Mouse (Mus musculus) embryonic facial prominence, embryonic 11.5 days (tissue): ENCODE measurements around the gene Dgke. TPM values are rescaled to one million over a fixed set of nuclear protein-coding genes. Genes with fewer than 3 reads are reported as not detected.

ENCODE experiments used
- ATAC-seq: fragments of 200-750 bp; cut with Nextera tagmentation; replicated peaks from 2 replicates; pipeline ENCODE4 v1.8.0; 2017; ENCODE audit warnings: low read depth; ENCODE audit not compliant: insufficient number of reproducible peaks, low FRiP score, low TSS enrichment
- DNase-seq: peaks from one replicate; pipeline ENCODE4 v3.0.0-alpha.2; 2015; ENCODE audit warnings: low spot score
- H3K27ac ChIP-seq: fragments of 300-500 bp; sonication (generic); replicated peaks from 2 replicates; pipeline ENCODE4 v1.5.1; 2014; ENCODE audit warnings: mild to moderate bottlenecking, low read depth, low read length, control low read depth
- H3K27me3 ChIP-seq: fragments of 300-500 bp; sonication (generic); 2 replicates; pipeline ENCODE4 v1.6.1; 2014; ENCODE audit warnings: mild to moderate bottlenecking, low read length, moderate library complexity, mixed read lengths; ENCODE audit not compliant: control insufficient read depth, insufficient read depth
- H3K36me3 ChIP-seq: fragments of 300-500 bp; sonication (generic); replicated peaks from 2 replicates; pipeline ENCODE4 v1.6.1; 2014; ENCODE audit warnings: low read depth, mild to moderate bottlenecking, low read length, moderate library complexity, mixed read lengths; ENCODE audit not compliant: control insufficient read depth, insufficient read depth
- H3K4me1 ChIP-seq: fragments of 300-500 bp; sonication (generic); 2 replicates; pipeline ENCODE4 v1.6.1; 2014; ENCODE audit warnings: low read length, mixed read lengths; ENCODE audit not compliant: control insufficient read depth, insufficient read depth
- H3K4me2 ChIP-seq: fragments of 300-500 bp; sonication (generic); 2 replicates; pipeline ENCODE4 v1.6.1; 2014; ENCODE audit warnings: low read depth, mild to moderate bottlenecking, control low read depth, low read length, moderate library complexity
- H3K4me3 ChIP-seq: fragments of 300-500 bp; sonication (generic); 2 replicates; pipeline ENCODE4 v1.5.1; 2014; ENCODE audit warnings: low read depth, low read length, control low read depth
- H3K9ac ChIP-seq: fragments of 300-500 bp; sonication (generic); replicated peaks from 2 replicates; pipeline ENCODE4 v1.6.1; 2014; ENCODE audit warnings: mild to moderate bottlenecking, control low read depth, low read length
- H3K9me3 ChIP-seq: fragments of 300-500 bp; sonication (generic); replicated peaks from 2 replicates; pipeline ENCODE4 v1.6.1; 2016; ENCODE audit warnings: mild to moderate bottlenecking, low read length, inconsistent platforms, mixed read lengths; ENCODE audit not compliant: control insufficient read depth
- WGBS: fragments of 180-500 bp; shearing (Covaris S2); extraction: QIAGEN DNeasy Blood & Tissue Kit; methylation state at CpG from one replicate; pipeline ENCODE4 v1.1.7; 2014; 5-methylcytosine and 5-hydroxymethylcytosine counted together
- polyA plus RNA-seq: library from polyadenylated mRNA; unstranded; fragments of >200 nt; fragmentation: Nextera tagmentation; extraction: Ambion mirVana; gene quantifications from 2 replicates; pipeline ENCODE4 v1.2.1, GENCODE M21; 2014

Gene Dgke
- polyA plus RNA-seq, 1 experiment from 2014 or later: 3.7 TPM

- no peak for DNase-seq
- WGBS: 58% methylated on average over 5 of the region's 5 CpGs
- H3K27me3 ChIP-seq: no peaks in the 10 kb centered on the region
- ATAC-seq: no peak
- H3K9me3 ChIP-seq: no peaks in the 10 kb centered on the region
- H3K4me3 ChIP-seq: no peak overlapping the region
- no peaks in the 10 kb centered on the region for H3K4me1 ChIP-seq
- no peaks in the 10 kb centered on the region for H3K36me3 ChIP-seq
- H3K4me2 ChIP-seq: no peak overlapping the region
- H3K9ac ChIP-seq: no peak overlapping the region
- H3K27ac ChIP-seq: no peak overlapping the region
Observed at GRCm38 (mm10) chr11:89005473-89005872, 61.2 kb downstream of the Dgke start.

DNA sequence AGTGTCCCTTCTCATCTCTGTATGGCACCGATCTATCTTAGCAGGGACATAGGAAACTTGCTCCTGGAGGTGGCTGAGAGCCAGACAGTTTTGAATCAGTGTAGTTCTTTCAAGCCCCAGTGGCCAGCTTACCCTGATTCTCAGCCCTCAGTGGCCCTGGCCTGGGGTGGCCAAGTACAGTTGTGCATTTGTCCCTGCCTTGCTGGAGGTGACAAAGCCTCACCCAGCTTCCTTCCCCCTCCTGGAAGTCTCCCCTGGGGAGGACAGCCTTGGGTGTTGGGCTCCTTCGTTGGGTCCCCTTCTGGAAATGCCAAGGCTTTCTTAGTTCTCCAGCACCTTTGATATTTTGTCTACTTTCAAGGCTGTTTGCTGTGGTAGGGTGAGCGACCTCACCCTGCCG lies 62.9 kb downstream of the Dgke start:
- no peaks in the 10 kb centered on the region for H3K36me3 ChIP-seq
- no peak overlapping the region for H3K27ac ChIP-seq
- peaks cover 13% of the 10 kb centered on the region for H3K27me3 ChIP-seq
- no peaks in the 10 kb centered on the region for H3K4me1 ChIP-seq
- WGBS: 73% methylated on average over 4 of the region's 4 CpGs
- H3K9me3 ChIP-seq: no peaks in the 10 kb centered on the region
- H3K4me3 ChIP-seq: no peak overlapping the region
- H3K4me2 ChIP-seq: no peak overlapping the region
- ATAC-seq (no peak), DNase-seq (no peak)
- H3K9ac ChIP-seq: no peak overlapping the region

DNA sequence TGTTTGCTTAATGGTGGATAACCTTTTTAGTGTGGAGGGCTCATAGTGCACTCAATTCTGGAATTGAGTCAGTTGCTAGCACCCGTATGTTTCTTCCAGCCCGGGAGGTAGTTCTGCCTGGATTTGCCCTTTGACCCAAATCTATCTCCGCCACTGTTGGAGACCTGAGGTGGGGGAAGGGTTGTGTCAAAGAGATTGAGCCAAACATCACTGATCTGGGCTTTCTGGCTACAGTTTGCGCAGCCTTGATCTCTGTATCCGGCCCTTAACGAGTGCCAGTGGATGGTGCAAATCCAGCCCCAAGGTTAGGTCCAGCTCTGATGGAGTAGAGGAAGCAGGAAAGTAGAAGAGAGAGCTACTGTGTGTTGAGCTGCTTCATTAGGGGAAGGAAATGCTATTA lies 63.6 kb downstream of the Dgke start:
- no peak for DNase-seq
- no peak overlapping the region for H3K4me3 ChIP-seq
- peaks cover 13% of the 10 kb centered on the region for H3K27me3 ChIP-seq
- 51% methylated on average over 6 of the region's 6 CpGs for WGBS
- no peak overlapping the region for H3K27ac ChIP-seq
- no peaks in the 10 kb centered on the region for H3K4me1 ChIP-seq
- H3K4me2 ChIP-seq: no peak overlapping the region
- no peak for ATAC-seq
- H3K9ac ChIP-seq: no peak overlapping the region
- no peaks in the 10 kb centered on the region for H3K36me3 ChIP-seq
- no peaks in the 10 kb centered on the region for H3K9me3 ChIP-seq

DNA sequence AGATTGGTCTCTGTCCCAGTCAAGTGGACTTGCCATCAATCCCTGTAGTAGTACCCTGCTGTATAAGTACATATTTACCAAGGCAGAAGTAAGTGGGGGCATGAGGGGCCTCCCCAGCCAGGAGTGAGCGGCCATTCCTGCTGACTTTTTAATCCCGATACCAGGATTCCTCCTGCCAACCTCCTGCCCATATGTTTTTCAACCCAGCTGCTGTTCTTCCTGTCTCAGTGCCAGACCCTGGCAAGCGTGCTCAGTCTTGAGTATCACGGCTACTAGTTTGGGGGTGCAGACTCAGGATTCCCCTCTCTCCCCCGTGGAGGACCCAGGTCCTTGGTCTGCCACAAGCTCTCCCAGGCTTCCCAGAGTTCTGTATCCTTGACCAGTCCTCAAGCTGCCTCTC lies 64.0 kb downstream of the Dgke start:
- no peak overlapping the region for H3K27ac ChIP-seq
- no peaks in the 10 kb centered on the region for H3K9me3 ChIP-seq
- DNase-seq (no peak), ATAC-seq (no peak)
- peaks cover 13% of the 10 kb centered on the region for H3K27me3 ChIP-seq
- H3K36me3 ChIP-seq: no peaks in the 10 kb centered on the region
- no peak overlapping the region for H3K9ac ChIP-seq
- WGBS: 86% methylated on average over 5 of the region's 5 CpGs
- no peak overlapping the region for H3K4me3 ChIP-seq
- no peaks in the 10 kb centered on the region for H3K4me1 ChIP-seq
- no peak overlapping the region for H3K4me2 ChIP-seq

DNA sequence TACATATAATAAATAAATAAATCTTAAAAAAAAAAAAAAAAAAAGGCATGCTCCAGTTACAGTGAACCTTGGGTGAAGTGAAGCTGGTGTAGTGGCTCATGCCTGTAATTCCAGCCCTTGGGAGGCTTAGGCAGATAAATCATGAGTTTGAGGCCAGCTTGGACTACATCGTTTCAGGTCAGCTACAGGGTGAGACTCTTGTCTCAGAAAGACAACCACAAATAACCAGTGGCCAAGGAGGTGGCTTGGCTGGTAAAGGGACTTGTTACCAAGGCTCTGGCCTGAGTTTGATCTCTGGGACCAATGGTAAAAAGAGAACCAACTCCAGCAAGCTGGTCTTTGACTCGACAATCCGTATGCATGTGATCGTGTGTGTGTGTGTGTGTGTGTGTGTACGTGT lies 64.6 kb downstream of the Dgke start:
- H3K9me3 ChIP-seq: no peaks in the 10 kb centered on the region
- DNase-seq: no peak
- no peaks in the 10 kb centered on the region for H3K4me1 ChIP-seq
- no peak for ATAC-seq
- WGBS: 86% methylated on average over 5 of the region's 5 CpGs
- no peak overlapping the region for H3K9ac ChIP-seq
- no peaks in the 10 kb centered on the region for H3K36me3 ChIP-seq
- H3K27me3 ChIP-seq: peaks cover 13% of the 10 kb centered on the region
- no peak overlapping the region for H3K4me2 ChIP-seq
- H3K27ac ChIP-seq: no peak overlapping the region
- H3K4me3 ChIP-seq: no peak overlapping the region

DNA sequence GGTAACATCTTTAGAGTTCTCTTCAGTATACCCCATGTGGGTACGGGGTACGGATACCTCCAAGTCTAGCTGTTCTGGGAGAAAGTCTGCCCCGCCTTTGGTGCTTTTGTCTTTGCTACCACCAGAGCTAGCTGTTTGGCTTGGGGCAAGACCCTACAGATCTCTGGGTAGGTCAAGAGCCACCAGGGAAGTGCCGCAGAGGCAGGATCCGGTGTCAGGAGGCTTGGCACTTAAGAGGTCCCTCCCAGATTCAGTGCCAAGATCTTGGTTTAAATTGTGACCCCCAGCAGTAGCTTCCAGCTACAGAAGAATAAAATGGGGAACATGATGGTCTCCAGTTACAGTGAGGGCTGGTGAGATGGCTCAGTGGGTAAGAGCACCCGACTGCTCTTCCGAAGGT lies 65.1 kb downstream of the Dgke start:
- ATAC-seq: no peak
- no peak for DNase-seq

GRCm38 (mm10) chr11:89000527-89000819 lies 66.2 kb downstream of the Dgke start:
- no peaks in the 10 kb centered on the region for H3K4me1 ChIP-seq
- ATAC-seq (no peak), DNase-seq (no peak)
- no peak overlapping the region for H3K9ac ChIP-seq
- no peak overlapping the region for H3K27ac ChIP-seq
- no peaks in the 10 kb centered on the region for H3K9me3 ChIP-seq
- no peaks in the 10 kb centered on the region for H3K36me3 ChIP-seq
- no peak overlapping the region for H3K4me2 ChIP-seq
- peaks cover 13% of the 10 kb centered on the region for H3K27me3 ChIP-seq
- no peak overlapping the region for H3K4me3 ChIP-seq

More for the DNA sequence above, 65.1 kb downstream of the Dgke start:
- H3K4me3 ChIP-seq: no peak overlapping the region
- 94% methylated on average over 7 of the region's 7 CpGs for WGBS
- no peaks in the 10 kb centered on the region for H3K4me1 ChIP-seq
- no peak overlapping the region for H3K9ac ChIP-seq
- no peak overlapping the region for H3K4me2 ChIP-seq
- H3K9me3 ChIP-seq: no peaks in the 10 kb centered on the region
- no peaks in the 10 kb centered on the region for H3K36me3 ChIP-seq
- H3K27ac ChIP-seq: no peak overlapping the region
- H3K27me3 ChIP-seq: peaks cover 13% of the 10 kb centered on the region

DNA sequence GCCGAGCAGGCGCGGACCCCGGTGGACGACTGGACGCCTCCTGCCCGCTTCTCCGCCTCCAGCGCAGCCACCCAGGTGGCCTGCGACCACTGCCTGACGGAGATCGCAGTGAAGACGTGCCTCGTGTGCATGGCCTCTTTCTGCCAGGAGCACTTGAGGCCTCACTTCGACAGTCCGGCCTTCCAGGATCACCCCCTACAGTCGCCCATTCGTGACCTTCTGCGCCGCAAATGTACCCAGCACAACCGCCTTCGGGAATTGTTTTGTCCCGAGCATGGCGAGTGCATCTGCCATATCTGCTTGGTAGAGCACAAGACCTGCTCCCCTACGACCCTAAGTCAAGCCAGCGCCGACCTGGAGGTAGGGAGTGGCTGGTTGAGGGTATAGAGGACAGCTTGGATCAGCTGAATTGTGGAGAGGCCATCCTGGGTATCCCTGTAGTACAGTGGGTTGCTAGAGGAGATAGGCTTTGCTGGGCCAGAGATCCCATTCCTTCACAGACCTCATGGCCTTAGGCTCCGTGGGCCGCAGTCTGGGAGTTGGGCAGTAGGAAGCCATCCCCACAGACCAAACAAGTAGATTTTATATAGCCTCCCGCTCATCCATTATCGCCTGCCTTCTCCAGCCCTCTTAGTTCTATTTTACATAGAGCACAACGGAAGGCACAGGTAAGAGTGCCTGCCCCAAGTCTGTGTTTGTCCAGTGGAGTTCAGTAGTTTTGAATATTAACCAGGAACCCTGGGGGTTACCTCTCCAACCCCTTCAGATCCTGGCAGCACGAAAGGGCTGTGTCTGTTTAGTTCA lies 66.7 kb downstream of the Dgke start:
- 28% methylated on average over 33 of the region's 33 CpGs for WGBS
- no peaks in the 10 kb centered on the region for H3K9me3 ChIP-seq
- H3K36me3 ChIP-seq: no peaks in the 10 kb centered on the region
- H3K27me3 ChIP-seq: peaks cover 13% of the 10 kb centered on the region
- H3K27ac ChIP-seq: no peak overlapping the region
- no peaks in the 10 kb centered on the region for H3K4me1 ChIP-seq
- ATAC-seq (no peak), DNase-seq (no peak)
- H3K4me3 ChIP-seq: peak overlapping the region; percentile 40
- H3K9ac ChIP-seq: peak overlapping the region; percentile 53
- H3K4me2 ChIP-seq: peak overlapping the region; percentile 59
